Mouse (Mus musculus): ENCODE measurements around the gene 4930522L14Rik. TPM values are rescaled to one million over a fixed set of nuclear protein-coding genes. Genes with fewer than 3 reads are reported as not detected.
"Not testable (repeated sequence)": the region's sequence is repeated elsewhere in the genome, so short reads cannot be mapped to it uniquely, and the experiment has no call there.

The 4930522L14Rik gene
- total RNA-seq (2022): 1 to 10 TPM; 3.2 to 5.0 (median 3.8) TPM

DNA sequence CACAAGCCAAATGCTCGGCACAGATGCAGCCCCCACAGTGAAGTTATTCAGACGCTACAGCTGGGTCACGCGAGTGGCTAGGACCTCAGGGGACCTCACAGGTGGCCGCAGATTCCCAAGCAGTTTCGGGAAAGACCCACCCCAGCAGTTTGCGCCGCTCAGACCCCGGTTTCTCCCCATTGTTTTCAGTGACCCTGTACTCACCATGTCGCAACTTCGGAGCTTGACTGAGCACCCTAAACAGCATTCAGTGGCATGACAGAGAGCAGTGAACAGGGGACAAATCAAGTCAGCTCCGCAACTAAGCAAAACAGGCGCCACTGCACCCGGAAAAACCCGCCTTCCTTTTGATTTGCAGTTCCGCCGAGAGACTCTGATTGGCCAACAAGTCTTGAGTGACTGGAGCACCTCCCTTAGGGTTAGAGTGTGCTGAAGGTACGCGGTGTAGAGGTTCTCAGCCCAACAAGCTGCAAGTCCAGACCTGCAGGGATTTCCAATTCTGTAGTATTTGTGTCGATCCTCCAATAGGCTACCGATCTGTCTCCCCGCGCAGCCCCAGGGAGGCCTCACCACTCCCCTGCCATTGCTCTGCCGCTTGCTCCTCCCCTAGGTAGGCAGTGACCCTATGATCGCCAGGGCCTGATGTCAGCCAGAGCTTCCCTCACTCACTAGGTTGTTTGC is at the start of gene 4930522L14Rik:
Gene 4930522L14Rik, minus strand, starts transcription at position 496 of the 681 bp plus-strand sequence.
- peak; percentile 54 to 61 for DNase-seq (ENCODE audit: low spot score in 2 of 2)

DNA sequence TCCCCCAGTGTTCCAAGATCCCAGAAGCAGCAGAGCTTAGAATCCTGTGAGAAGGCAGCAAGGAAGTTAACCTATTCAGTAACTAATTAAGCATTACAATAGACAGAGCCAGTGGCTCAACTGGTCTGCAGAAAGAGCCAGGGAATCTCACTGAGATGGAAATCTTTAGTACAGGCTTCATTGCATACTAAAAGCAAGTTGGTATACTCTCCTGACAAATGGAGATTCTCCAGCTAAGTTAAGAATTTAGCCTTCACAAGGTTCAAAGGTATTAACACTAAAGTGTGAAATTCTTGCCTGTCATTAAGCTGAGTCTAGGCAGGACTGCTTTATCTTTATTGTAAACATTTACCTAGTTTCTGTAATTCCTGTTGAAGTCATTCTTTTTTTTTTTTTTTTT is 49.8 kb upstream of the 4930522L14Rik start:
- not testable (repeated sequence) for DNase-seq (ENCODE audit: low spot score in 2 of 2)

DNA sequence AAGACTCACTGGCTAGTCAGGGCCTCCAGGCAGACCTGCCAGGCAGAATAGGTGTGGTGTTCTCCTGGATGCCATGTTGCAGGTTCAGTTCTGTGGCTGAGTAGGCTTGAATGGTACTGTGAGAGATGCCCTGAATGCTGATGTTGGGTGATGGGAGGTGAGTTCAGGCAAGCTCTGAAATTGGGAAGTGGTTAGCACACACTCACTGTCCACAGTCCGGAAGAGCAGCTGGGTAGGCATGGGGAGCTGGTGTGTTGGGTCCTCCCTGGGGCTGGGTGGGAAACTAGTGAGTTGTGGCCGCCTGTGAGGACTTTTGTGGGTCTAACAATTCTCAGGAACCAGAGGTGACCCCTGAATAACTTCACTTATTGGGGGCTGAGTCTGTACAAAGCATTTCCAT is 48.3 kb upstream of the 4930522L14Rik start:
- DNase-seq (ENCODE audit: low spot score in 2 of 2): not testable (repeated sequence)

DNA sequence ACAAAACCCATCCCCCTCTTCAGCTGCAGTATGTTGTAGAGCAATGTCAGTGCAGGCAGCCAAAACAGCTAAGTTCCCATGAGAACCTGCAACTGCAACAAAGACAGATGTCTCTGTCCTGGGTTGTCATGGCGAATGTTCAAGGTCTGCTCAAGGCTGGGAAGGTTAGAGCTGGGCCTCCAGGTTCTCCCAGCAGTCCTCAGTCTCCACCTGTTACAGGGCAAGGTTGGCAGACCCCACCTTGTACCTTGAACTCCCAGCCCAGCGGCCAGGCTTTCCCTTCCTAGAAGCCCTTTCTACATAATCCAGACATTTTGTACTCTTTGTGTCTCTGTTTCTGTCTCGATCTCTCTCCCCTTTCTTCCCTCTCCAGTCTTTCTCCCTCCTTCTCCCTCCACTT is 45.3 kb upstream of the 4930522L14Rik start:
- DNase-seq (ENCODE audit: low spot score in 2 of 2): not testable (repeated sequence)

DNA sequence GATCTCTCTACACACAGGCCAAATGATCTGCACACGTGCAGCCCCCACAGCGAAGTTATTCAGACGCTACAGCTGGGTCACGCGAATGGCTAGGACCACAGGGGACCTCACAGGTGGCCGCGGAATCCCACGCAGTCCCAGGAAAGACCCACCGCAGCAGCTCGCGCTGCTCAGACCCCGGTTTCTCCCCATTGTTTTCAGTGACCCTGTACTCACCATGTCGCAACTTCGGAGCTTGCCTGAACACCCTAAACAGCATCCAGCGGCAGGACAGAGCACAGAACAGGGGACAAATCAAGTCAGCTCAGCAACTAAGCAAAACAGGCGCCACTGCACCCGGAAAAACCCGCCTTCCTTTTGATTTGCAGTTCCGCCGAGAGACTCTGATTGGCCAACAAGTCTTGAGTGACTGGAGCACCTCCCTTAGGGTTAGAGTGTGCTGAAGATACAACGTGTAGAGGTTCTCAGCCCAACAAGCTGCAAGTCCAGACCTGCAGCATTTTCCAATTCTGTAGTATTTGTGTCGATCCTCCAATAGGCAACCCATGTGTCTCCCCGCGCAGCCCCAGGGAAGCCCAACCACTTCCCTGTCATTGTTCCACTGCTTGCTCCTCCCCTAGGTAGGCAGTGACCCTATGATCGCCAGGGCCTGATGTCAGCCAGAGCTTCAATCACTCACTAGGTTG is 44.4 kb upstream of the 4930522L14Rik start:
- peak; percentile 28 to 52 for DNase-seq (ENCODE audit: low spot score in 2 of 2)

DNA sequence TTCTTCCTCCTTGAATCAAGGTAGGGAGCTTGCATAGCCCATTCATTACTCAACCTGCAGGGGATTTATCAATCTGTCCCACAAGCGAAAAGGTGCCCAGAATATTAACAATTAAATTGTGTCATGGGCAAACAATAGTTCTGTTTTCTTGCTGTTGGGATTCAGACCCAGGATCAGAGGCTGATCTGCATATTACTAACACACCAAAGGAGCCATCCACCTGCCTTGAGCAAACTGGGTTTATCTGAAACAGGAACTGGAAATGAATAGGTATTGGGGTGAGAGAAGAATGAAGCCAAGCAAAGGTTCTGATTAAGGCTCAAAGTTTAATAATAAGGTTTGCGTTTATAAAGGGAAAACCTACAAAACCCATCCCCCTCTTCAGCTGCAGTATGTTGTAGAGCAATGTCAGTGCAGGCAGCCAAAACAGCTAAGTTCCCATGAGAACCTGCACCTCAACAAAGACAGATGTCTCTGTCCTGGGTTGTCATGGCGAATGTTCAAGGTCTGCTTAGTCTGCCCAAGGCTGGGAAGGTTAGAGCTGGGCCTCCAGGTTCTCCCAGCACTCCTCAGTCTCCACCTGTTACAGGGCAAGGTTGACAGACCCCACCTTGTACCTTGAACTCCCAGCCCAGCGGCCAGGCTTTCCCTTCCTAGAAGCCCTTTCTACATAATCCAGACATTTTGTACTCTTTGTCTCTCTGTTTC is 541 bp upstream of the 4930522L14Rik start:
- DNase-seq (ENCODE audit: low spot score in 2 of 2): not testable (repeated sequence)

GRCm38 (mm10) chr5:109745081-109745480 is 6.6 kb downstream of the 4930522L14Rik start:
- DNase-seq (ENCODE audit: low spot score in 2 of 2): not testable (repeated sequence)

DNA sequence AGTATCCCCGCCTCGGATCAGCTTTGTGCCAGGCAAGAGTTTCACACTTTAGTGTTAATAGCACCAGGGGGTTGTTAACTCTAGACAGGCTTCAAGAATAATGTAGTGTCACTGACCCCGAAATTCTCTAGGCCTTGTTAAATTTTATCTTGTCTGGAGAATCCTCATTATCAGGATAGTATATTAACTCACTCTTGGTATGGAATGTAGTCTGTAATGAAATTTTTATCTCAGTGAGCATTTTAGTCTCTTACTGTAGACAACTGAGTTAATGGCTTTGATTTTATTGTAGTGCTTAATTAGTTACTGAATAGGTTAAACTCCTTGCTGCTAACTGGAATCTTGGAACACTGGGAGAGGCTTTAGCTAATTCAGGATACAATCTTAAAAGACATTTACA is 34.3 kb downstream of the 4930522L14Rik start:
- DNase-seq (ENCODE audit: low spot score in 2 of 2): not testable (repeated sequence)

DNA sequence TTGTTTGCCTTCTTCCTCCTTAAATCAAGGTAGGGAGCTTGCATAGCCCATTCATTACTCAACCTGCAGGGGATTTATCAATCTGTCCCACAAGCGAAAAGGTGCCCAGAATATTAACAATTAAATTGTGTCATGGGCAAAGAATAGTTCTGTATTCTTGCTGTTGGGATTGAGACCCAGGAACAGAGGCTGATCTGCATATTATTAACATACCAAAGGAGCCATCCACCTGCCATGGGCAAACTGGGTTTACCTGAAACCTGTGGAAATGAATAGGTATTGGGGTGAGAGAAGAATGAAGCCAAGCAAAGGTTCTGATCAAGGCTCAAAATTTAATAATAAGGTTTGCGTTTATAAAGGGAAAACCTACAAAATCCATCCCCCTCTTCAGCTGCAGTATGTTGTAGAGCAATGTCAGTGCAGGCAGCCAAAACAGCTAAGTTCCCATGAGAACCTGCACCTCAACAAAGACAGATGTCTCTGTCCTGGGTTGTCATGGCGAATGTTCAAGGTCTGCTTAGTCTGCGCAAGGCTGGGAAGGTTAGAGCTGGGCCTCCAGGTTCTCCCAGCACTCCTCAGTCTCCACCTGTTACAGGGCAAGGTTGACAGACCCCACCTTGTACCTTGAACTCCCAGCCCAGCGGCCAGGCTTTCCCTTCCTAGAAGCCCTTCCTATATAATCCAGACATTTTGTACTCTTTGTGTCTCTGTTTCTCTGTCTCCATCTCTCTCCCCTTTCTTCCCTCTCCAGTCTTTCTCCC is 60.3 kb downstream of the 4930522L14Rik start:
- DNase-seq (ENCODE audit: low spot score in 2 of 2): not testable (repeated sequence)

GRCm38 (mm10) chr5:109690537-109691201 is 61.0 kb downstream of the 4930522L14Rik start, which contains the start of gene 5430403G16Rik:
Gene 5430403G16Rik, minus strand, starts transcription at chr5:109691041.
- DNase-seq (ENCODE audit: low spot score in 2 of 2): peak; percentile 48 to 73

Other genes with a start within 250 kb of the 4930522L14Rik start
- 10 to 100 TPM; 25.7 to 41.4 (median 34.9) TPM for gene Crlf2, start 192.9 kb downstream of the 4930522L14Rik start, total RNA-seq (2022)
- gene 5430403G16Rik, start 60.8 kb downstream of the 4930522L14Rik start, total RNA-seq (2022): 1 to 10 TPM; 2.1 to 3.2 (median 2.6) TPM
- gene Gm15446, start 171.5 kb upstream of the 4930522L14Rik start, total RNA-seq (2022): 10 to 100 TPM; 33.3 to 38.4 (median 35.7) TPM
- 10 to 100 TPM; 44.6 to 51.9 (median 47.2) TPM for gene Zfp932, start 244.6 kb upstream of the 4930522L14Rik start, total RNA-seq (2022)